Mouse (Mus musculus): ENCODE data around the gene Cluap1. TPM values are rescaled to one million over a fixed set of nuclear protein-coding genes. Genes with fewer than 3 reads are reported as not detected.

Gene Cluap1
- total and polyA plus RNA-seq, 3 experiments = 4.9 to 10.9 (median 9.7) TPM

- TF ChIP-seq EP300 (IDR thresholded peaks at IDR 0.05; ENCODE audit: insufficient read depth, low read depth, low read length) (no peak), POLR2A (IDR thresholded peaks at IDR 0.05; ENCODE audit: insufficient read depth, low read depth, low read length) (no peak), CTCF (IDR thresholded peaks at IDR 0.05) (no peak)
- Histone ChIP-seq H3K27me3 (ENCODE audit: control insufficient read depth, insufficient read depth, low read length) (no peaks in the 10 kb centered on the region), H3K79me2 (replicated peaks; ENCODE audit: control insufficient read depth, insufficient read depth, low read length) (no peaks in the 10 kb centered on the region), H3K9ac (ENCODE audit: low read depth, low read length) (no peak overlapping the region), H3K4me3 (no peak overlapping the region), H3K36me3 (ENCODE audit: control insufficient read depth, insufficient read depth, low read length) (no peaks in the 10 kb centered on the region), H3K27ac (no peak overlapping the region), H3K4me1 (ENCODE audit: control insufficient read depth, insufficient read depth, low read length) (peaks cover 3% of the 10 kb centered on the region)
- intact Hi-C loops (cut with DNase I) = no loop called here
- no peak for DNase-seq
- 82% methylated on average over 7 of the region's 7 CpGs for WGBS
Observed at GRCm38 (mm10) chr16:3975658-3976057, 67.1 kb downstream of the Cluap1 start.

- peaks cover 3% of the 10 kb centered on the region for H3K4me1 ChIP-seq (ENCODE audit: control insufficient read depth, insufficient read depth, low read length)
- H3K27ac ChIP-seq = no peak within 1 kb of the TSS
Observed at GRCm38 (mm10) chr16:3976251-3976671, 67.7 kb downstream of the Cluap1 start, which contains the start of gene Nlrc3. Nlrc3 (minus strand) TSS chr16:3976632.

GRCm38 (mm10) chr16:3976712-3977111, 68.1 kb downstream of the Cluap1 start:
- H3K36me3 ChIP-seq (ENCODE audit: control insufficient read depth, insufficient read depth, low read length) = no peaks in the 10 kb centered on the region

More at GRCm38 (mm10) chr16:3976251-3976671, 67.7 kb downstream of the Cluap1 start, which contains the start of gene Nlrc3:
- H3K4me3 ChIP-seq = no peak within 1 kb of the TSS; the same call in 1 of the 2 replicates
- no peaks in the 10 kb centered on the region for H3K79me2 ChIP-seq (replicated peaks; ENCODE audit: control insufficient read depth, insufficient read depth, low read length)
- 45% methylated on average over 4 of the region's 4 CpGs for WGBS
- TF ChIP-seq POLR2A (IDR thresholded peaks at IDR 0.05; ENCODE audit: insufficient read depth, low read depth, low read length) = no peak
- no peak for TF ChIP-seq CTCF (IDR thresholded peaks at IDR 0.05)
- TF ChIP-seq EP300 (IDR thresholded peaks at IDR 0.05; ENCODE audit: insufficient read depth, low read depth, low read length) = no peak
- no peaks in the 10 kb centered on the region for H3K36me3 ChIP-seq (ENCODE audit: control insufficient read depth, insufficient read depth, low read length)
- DNase-seq = no peak
- intact Hi-C loops (cut with DNase I) = no loop called here
- no peaks in the 10 kb centered on the region for H3K27me3 ChIP-seq (ENCODE audit: control insufficient read depth, insufficient read depth, low read length)
- H3K9ac ChIP-seq (ENCODE audit: low read depth, low read length) = no peak within 1 kb of the TSS

DNA sequence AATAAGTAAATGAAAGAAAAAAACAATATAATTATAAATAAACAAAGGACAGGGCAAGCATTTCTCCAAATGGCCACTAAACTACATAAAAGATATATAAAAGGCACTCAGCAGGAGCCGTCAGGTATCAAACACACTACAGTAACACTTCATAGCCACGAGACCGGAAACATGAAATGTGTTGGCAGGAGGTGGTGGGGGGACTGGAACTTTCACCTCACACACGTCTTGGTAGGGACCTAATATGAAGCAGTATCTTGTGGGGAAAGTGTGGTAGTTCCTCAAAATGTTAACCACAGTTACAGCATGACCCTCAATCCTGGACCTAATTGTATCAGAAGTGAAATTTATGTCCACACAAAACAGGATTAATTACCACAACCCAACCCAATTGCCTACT, 73.6 kb downstream of the Cluap1 start:
- TF ChIP-seq EP300 (IDR thresholded peaks at IDR 0.05; ENCODE audit: insufficient read depth, low read depth, low read length) (no peak), POLR2A (IDR thresholded peaks at IDR 0.05; ENCODE audit: insufficient read depth, low read depth, low read length) (no peak), CTCF (IDR thresholded peaks at IDR 0.05) (no peak)
- Histone ChIP-seq H3K4me3 (no peak overlapping the region), H3K36me3 (ENCODE audit: control insufficient read depth, insufficient read depth, low read length) (no peaks in the 10 kb centered on the region), H3K79me2 (replicated peaks; ENCODE audit: control insufficient read depth, insufficient read depth, low read length) (no peaks in the 10 kb centered on the region), H3K27ac (no peak overlapping the region), H3K4me1 (ENCODE audit: control insufficient read depth, insufficient read depth, low read length) (peaks cover 2% of the 10 kb centered on the region), H3K27me3 (ENCODE audit: control insufficient read depth, insufficient read depth, low read length) (no peaks in the 10 kb centered on the region), H3K9ac (ENCODE audit: low read depth, low read length) (no peak overlapping the region)
- no peak for DNase-seq
- 90% methylated on average over 4 of the region's 4 CpGs for WGBS
- intact Hi-C loops (cut with DNase I) = no loop called here

More at GRCm38 (mm10) chr16:3976712-3977111, 68.1 kb downstream of the Cluap1 start:
- Histone ChIP-seq H3K27me3 (ENCODE audit: control insufficient read depth, insufficient read depth, low read length) (no peaks in the 10 kb centered on the region), H3K27ac (no peak overlapping the region), H3K9ac (ENCODE audit: low read depth, low read length) (no peak overlapping the region), H3K4me1 (ENCODE audit: control insufficient read depth, insufficient read depth, low read length) (peaks cover 3% of the 10 kb centered on the region), H3K4me3 (no peak overlapping the region), H3K79me2 (replicated peaks; ENCODE audit: control insufficient read depth, insufficient read depth, low read length) (no peaks in the 10 kb centered on the region)
- WGBS = 26% methylated on average over 3 of the region's 3 CpGs
- DNase-seq = no peak
- intact Hi-C loops (cut with DNase I) = no loop called here
- TF ChIP-seq EP300 (IDR thresholded peaks at IDR 0.05; ENCODE audit: insufficient read depth, low read depth, low read length) = no peak
- TF ChIP-seq POLR2A (IDR thresholded peaks at IDR 0.05; ENCODE audit: insufficient read depth, low read depth, low read length) = no peak
- no peak for TF ChIP-seq CTCF (IDR thresholded peaks at IDR 0.05)

DNA sequence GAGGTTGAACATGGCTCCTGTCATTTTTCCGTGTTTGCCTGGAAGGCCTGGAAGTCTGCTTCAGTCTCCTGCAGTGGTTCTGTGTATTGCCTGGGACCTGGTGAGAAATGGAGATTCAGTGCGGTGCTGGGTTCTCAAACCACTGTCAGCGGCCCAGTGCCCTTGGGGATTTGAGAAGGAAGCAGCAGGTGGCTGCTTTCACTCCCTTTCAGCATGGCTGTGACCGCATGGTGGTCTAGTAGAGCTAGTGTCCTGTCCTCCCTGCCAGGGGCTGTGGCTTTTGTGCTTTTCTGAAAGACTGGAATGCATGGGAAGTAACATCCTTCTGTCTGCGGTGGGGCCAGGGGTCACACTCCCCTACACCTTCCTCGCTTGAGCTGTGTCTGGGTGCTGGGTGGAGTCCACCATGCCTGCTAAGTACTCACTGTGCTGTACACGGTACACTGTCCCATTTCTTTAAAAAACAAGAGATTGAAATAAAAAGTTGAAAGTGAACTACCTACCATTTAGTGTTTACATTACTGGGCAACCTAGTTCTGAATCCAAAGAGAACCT, 74.6 kb downstream of the Cluap1 start:
- Histone ChIP-seq H3K4me3 (no peak overlapping the region), H3K27me3 (ENCODE audit: control insufficient read depth, insufficient read depth, low read length) (no peaks in the 10 kb centered on the region), H3K9ac (ENCODE audit: low read depth, low read length) (no peak overlapping the region), H3K79me2 (replicated peaks; ENCODE audit: control insufficient read depth, insufficient read depth, low read length) (no peaks in the 10 kb centered on the region), H3K36me3 (ENCODE audit: control insufficient read depth, insufficient read depth, low read length) (no peaks in the 10 kb centered on the region), H3K27ac (no peak overlapping the region), H3K4me1 (ENCODE audit: control insufficient read depth, insufficient read depth, low read length) (no peaks in the 10 kb centered on the region)
- WGBS = 70% methylated on average over 7 of the region's 7 CpGs
- no peak for DNase-seq
- TF ChIP-seq CTCF (IDR thresholded peaks at IDR 0.05) (no peak), EP300 (IDR thresholded peaks at IDR 0.05; ENCODE audit: insufficient read depth, low read depth, low read length) (no peak), POLR2A (IDR thresholded peaks at IDR 0.05; ENCODE audit: insufficient read depth, low read depth, low read length) (no peak)
- intact Hi-C loops (cut with DNase I) = no loop called here

GRCm38 (mm10) chr16:3988410-3988809, 79.8 kb downstream of the Cluap1 start:
- WGBS = 88% methylated on average over 4 of the region's 4 CpGs
- Histone ChIP-seq H3K27ac (no peak overlapping the region), H3K4me3 (no peak overlapping the region), H3K9ac (ENCODE audit: low read depth, low read length) (no peak overlapping the region), H3K36me3 (ENCODE audit: control insufficient read depth, insufficient read depth, low read length) (no peaks in the 10 kb centered on the region), H3K79me2 (replicated peaks; ENCODE audit: control insufficient read depth, insufficient read depth, low read length) (no peaks in the 10 kb centered on the region), H3K4me1 (ENCODE audit: control insufficient read depth, insufficient read depth, low read length) (no peaks in the 10 kb centered on the region), H3K27me3 (ENCODE audit: control insufficient read depth, insufficient read depth, low read length) (no peaks in the 10 kb centered on the region)
- no peak for TF ChIP-seq EP300 (IDR thresholded peaks at IDR 0.05; ENCODE audit: insufficient read depth, low read depth, low read length)
- TF ChIP-seq CTCF (IDR thresholded peaks at IDR 0.05) = no peak
- DNase-seq = no peak
- intact Hi-C loops (cut with DNase I) = no loop called here

Small RNAs within 50 kb of the gene (microRNA-seq; reads per million reads assigned to microRNA genes)
- 0 reads per million in 2 experiments for gene Gm23493

Other genes starting within 250 kb of the Cluap1 start
- not detected for gene Mefv, start 190.7 kb upstream of the Cluap1 start, total RNA-seq (2021)
- gene Mefv, start 190.7 kb upstream of the Cluap1 start, polyA plus RNA-seq (2012; rRNA removed) = 0.06 and 0.09 TPM in 2 replicates
- gene Zfp263, start 164.7 kb upstream of the Cluap1 start, total RNA-seq (2021) = 1 to 10 TPM; 6.2 to 7.6 TPM
- gene Zfp263, start 164.7 kb upstream of the Cluap1 start, polyA plus RNA-seq (2012; rRNA removed) = 3.8 and 6.1 TPM in 2 replicates
- gene Olfr15, start 77.9 kb upstream of the Cluap1 start, total RNA-seq (2021) = not detected
- gene Olfr15, start 77.9 kb upstream of the Cluap1 start, polyA plus RNA-seq (2012; rRNA removed) = not detected in 2 replicates
- gene Zfp174, start 61.5 kb upstream of the Cluap1 start, total RNA-seq (2021) = 1 to 10 TPM; 1.3 to 1.8 TPM
- gene Zfp174, start 61.5 kb upstream of the Cluap1 start, polyA plus RNA-seq (2012; rRNA removed) = 1.00 and 1.8 TPM in 2 replicates
- gene Naa60, start 36.4 kb upstream of the Cluap1 start, total RNA-seq (2021) = 10 to 100 TPM; 48.6 to 49.4 TPM
- 50.4 and 59.4 TPM in 2 replicates for gene Naa60, start 36.4 kb upstream of the Cluap1 start, polyA plus RNA-seq (2012; rRNA removed)
- gene Zfp597, start 24.2 kb upstream of the Cluap1 start, total RNA-seq (2021) = 10 to 100 TPM; 10.8 to 12.1 TPM
- gene Zfp597, start 24.2 kb upstream of the Cluap1 start, polyA plus RNA-seq (2012; rRNA removed) = 2.3 and 4.6 TPM in 2 replicates
- under 1 TPM; 0.27 to 0.42 TPM for gene Gm20695, start 24.2 kb upstream of the Cluap1 start, total RNA-seq (2021)
- not detected in 2 replicates for gene Gm20695, start 24.2 kb upstream of the Cluap1 start, polyA plus RNA-seq (2012; rRNA removed)
- gene 1700037C18Rik, start 112 bp upstream of the Cluap1 start, total RNA-seq (2021) = 1 to 10 TPM; 2.9 TPM
- gene 1700037C18Rik, start 112 bp upstream of the Cluap1 start, polyA plus RNA-seq (2012; rRNA removed) = 2.9 and 5.2 TPM in 2 replicates
- gene Nlrc3, start 67.8 kb downstream of the Cluap1 start, total RNA-seq (2021) = 1 to 10 TPM; 1.1 to 1.2 TPM
- gene Nlrc3, start 67.8 kb downstream of the Cluap1 start, polyA plus RNA-seq (2012; rRNA removed) = 2.8 and 3.2 TPM in 2 replicates
- 1 to 10 TPM; 6.4 to 9.4 TPM for gene Slx4, start 95.0 kb downstream of the Cluap1 start, total RNA-seq (2021)
- gene Slx4, start 95.0 kb downstream of the Cluap1 start, polyA plus RNA-seq (2012; rRNA removed) = 7.7 and 9.8 TPM in 2 replicates
- gene Dnase1, start 128.1 kb downstream of the Cluap1 start, total RNA-seq (2021) = not detected
- not detected in 2 replicates for gene Dnase1, start 128.1 kb downstream of the Cluap1 start, polyA plus RNA-seq (2012; rRNA removed)
- gene Trap1, start 169.0 kb downstream of the Cluap1 start, total RNA-seq (2021) = 100 to 1,000 TPM; 138 to 154 TPM
- 124 and 167 TPM in 2 replicates for gene Trap1, start 169.0 kb downstream of the Cluap1 start, polyA plus RNA-seq (2012; rRNA removed)